Mouse (Mus musculus) kidney, adult 2 months (tissue): Measurements from ENCODE around the gene Vsig10l. TPM values are rescaled to one million over a fixed set of nuclear protein-coding genes. Genes with fewer than 3 reads are reported as not detected.
A peak's percentile ranks its signal among the peaks of the same experiment; 100 is the strongest.

Source experiments
- DNase-seq: peaks from one replicate; pipeline ENCODE4 v3.0.0; 2021
- H3K27ac ChIP-seq: fragments of 200-500 bp; 2 replicates; pipeline ENCODE4 v1.5.1; 2012; ENCODE audit warnings: low read depth, low read length, control low read depth, inconsistent platforms; ENCODE audit not compliant: insufficient read depth
- H3K27me3 ChIP-seq: fragments of 200-500 bp; replicated peaks from 2 replicates; pipeline ENCODE4 v1.6.1; 2012; ENCODE audit warnings: mild to moderate bottlenecking, moderate library complexity, low read length, inconsistent platforms; ENCODE audit not compliant: control insufficient read depth, insufficient read depth
- H3K36me3 ChIP-seq: fragments of 200-500 bp; 2 replicates; pipeline ENCODE4 v1.6.1; 2012; ENCODE audit warnings: mild to moderate bottlenecking, moderate library complexity, low read length, inconsistent platforms; ENCODE audit not compliant: control insufficient read depth, insufficient read depth
- H3K4me1 ChIP-seq: fragments of 200-500 bp; 2 replicates; pipeline ENCODE4 v1.6.1; 2011; ENCODE audit warnings: low read length; ENCODE audit not compliant: control insufficient read depth, insufficient read depth
- H3K4me3 ChIP-seq: fragments of 200-500 bp; 2 replicates; pipeline ENCODE4 v1.5.1; 2011; ENCODE audit warnings: mild to moderate bottlenecking, low read depth, low read length, control low read depth; ENCODE audit not compliant: insufficient read depth
- CTCF ChIP-seq: fragments of 200-500 bp; conservative IDR thresholded peaks from 2 replicates; pipeline ENCODE4 v1.5.1; 2011; ENCODE audit warnings: low read depth, mild to moderate bottlenecking, control low read depth, low read length, moderate library complexity, mixed read lengths; ENCODE audit not compliant: insufficient read depth, insufficient read length
- POLR2A ChIP-seq: fragments of 200-500 bp; IDR thresholded peaks from one replicate; pipeline ENCODE4 v1.6.1; 2011; ENCODE audit warnings: low read depth, low read length, control low read depth
- WGBS: fragments of 180-500 bp; shearing (Covaris S2); methylation state at CpG from one replicate; pipeline ENCODE4 v1.1.7; 2018; 5-methylcytosine and 5-hydroxymethylcytosine counted together
- polyA plus RNA-seq: library from polyadenylated mRNA; depleted of rRNA; stranded (reverse); fragments of >200 nt; gene quantifications from 2 replicates; pipeline ENCODE4 v1.2.3, GENCODE M21; 2012

Gene Vsig10l
- polyA plus RNA-seq, 1 experiment: 5.9 TPM

- Histone ChIP-seq H3K36me3 (no peaks in the 10 kb centered on the region), H3K27ac (no peak overlapping the region), H3K4me3 (no peak overlapping the region), H3K4me1 (no peaks in the 10 kb centered on the region), H3K27me3 (no peaks in the 10 kb centered on the region)
- no peak for DNase-seq
- no peak for TF ChIP-seq POLR2A
- no peak for TF ChIP-seq CTCF
- WGBS: 90% methylated on average over 5 of the region's 5 CpGs
These were observed 28.3 kb upstream of the Vsig10l start for GRCm38 (mm10) chr7:43434676-43435075.

- TF ChIP-seq POLR2A (no peak), CTCF (no peak)
- Histone ChIP-seq H3K4me3 (no peak within 1 kb of the TSS), H3K4me1 (peaks cover 6% of the 10 kb centered on the region; the same call in 1 of the 2 replicates), H3K36me3 (no peaks in the 10 kb centered on the region), H3K27me3 (no peaks in the 10 kb centered on the region), H3K27ac (no peak within 1 kb of the TSS)
- no peak for DNase-seq
- WGBS: 71% methylated on average over 10 of the region's 10 CpGs
These were observed 26.4 kb upstream of the Vsig10l start, which contains the start of gene Nkg7 for GRCm38 (mm10) chr7:43436341-43437255. Gene Nkg7, plus strand, starts transcription at chr7:43437073.

GRCm38 (mm10) chr7:43438611-43439010, 24.3 kb upstream of the Vsig10l start:
- no peaks in the 10 kb centered on the region for H3K27me3 ChIP-seq
- H3K4me3 ChIP-seq: no peak overlapping the region
- TF ChIP-seq POLR2A (no peak), CTCF (no peak)
- DNase-seq: no peak
- peaks cover 7% of the 10 kb centered on the region; the same call in 1 of the 2 replicates for H3K4me1 ChIP-seq
- no peak overlapping the region for H3K27ac ChIP-seq
- no peaks in the 10 kb centered on the region for H3K36me3 ChIP-seq
- 87% methylated on average over 4 of the region's 4 CpGs for WGBS

GRCm38 (mm10) chr7:43440482-43440881, 22.5 kb upstream of the Vsig10l start, which contains the start of gene Cldnd2:
Gene Cldnd2, plus strand, starts transcription at chr7:43440782.
- no peak for DNase-seq
- 83% methylated on average over 6 of the region's 6 CpGs for WGBS
- TF ChIP-seq POLR2A (no peak), CTCF (no peak)

GRCm38 (mm10) chr7:43441071-43441470, 21.9 kb upstream of the Vsig10l start:
- Histone ChIP-seq H3K27me3 (no peaks in the 10 kb centered on the region), H3K27ac (no peak overlapping the region), H3K4me3 (no peak overlapping the region), H3K4me1 (peaks cover 8% of the 10 kb centered on the region), H3K36me3 (no peaks in the 10 kb centered on the region)
- 49% methylated on average over 3 of the region's 3 CpGs for WGBS
- peak; percentile 66 for DNase-seq
- TF ChIP-seq CTCF (no peak), POLR2A (no peak)

More at GRCm38 (mm10) chr7:43440482-43440881, 22.5 kb upstream of the Vsig10l start, which contains the start of gene Cldnd2:
- H3K36me3 ChIP-seq: no peaks in the 10 kb centered on the region
- no peak within 1 kb of the TSS for H3K27ac ChIP-seq
- H3K4me3 ChIP-seq: no peak within 1 kb of the TSS
- peaks cover 7% of the 10 kb centered on the region; the same call in 1 of the 2 replicates for H3K4me1 ChIP-seq
- H3K27me3 ChIP-seq: no peaks in the 10 kb centered on the region

- no peak for TF ChIP-seq POLR2A
- no peak for TF ChIP-seq CTCF
- no peak for DNase-seq
- Histone ChIP-seq H3K4me3 (peak overlapping the region; percentile 71), H3K36me3 (no peaks in the 10 kb centered on the region), H3K27ac (peak overlapping the region; percentile 100), H3K27me3 (no peaks in the 10 kb centered on the region), H3K4me1 (peaks cover 18% of the 10 kb centered on the region)
- 18% methylated on average over 9 of the region's 9 CpGs for WGBS
These were observed 20.3 kb upstream of the Vsig10l start for GRCm38 (mm10) chr7:43442684-43443083.
